Mouse (Mus musculus): ENCODE measurements around the gene Olfr558.
A peak's percentile ranks its signal among the peaks of the same experiment; 100 is the strongest.

Gene Olfr558

DNA sequence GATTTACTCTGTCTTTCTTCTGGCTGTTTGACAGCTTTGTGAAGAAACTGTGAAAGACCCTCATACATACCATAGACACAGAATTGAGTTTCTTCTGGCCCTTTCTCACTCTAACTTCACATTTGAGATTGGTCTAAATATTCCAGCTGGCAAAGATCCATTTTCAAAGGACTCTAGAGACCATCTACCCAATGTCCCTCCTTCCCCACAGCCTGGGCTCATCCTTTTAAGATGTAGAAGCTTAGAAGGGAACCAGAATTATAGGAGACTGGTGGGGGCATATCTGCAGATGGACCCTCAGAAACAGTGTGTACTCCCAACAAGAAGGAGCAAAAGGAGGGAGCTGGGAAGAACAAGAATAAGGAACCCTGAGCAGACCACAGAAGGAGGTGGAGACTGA is at the start of gene Olfr558:
Olfr558 (plus strand) TSS at position 301 of the 400 bp plus-strand sequence.
- no peak for DNase-seq

DNA sequence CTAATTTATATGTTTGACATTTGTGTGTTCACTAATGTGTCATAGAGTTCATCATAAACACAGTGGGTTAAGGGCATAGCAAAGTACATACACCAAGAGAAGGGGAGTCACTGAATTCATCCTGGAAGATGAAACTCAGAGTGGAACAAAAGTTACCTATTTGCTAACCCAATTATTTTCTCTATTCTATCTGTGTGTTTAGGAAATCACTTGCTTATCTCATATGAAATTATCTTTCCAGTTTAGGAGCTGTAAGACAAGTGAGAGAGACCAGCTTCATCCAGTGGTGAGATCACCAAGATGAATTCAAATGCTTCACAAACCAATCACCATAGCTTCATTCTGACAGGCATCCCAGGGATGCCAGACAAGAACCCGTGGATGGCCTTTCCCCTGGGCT is 43.5 kb upstream of the Olfr558 start, which contains the start of gene Olfr555:
Olfr555 (plus strand) TSS at position 301 of the 400 bp plus-strand sequence.
- DNase-seq: no peak

DNA sequence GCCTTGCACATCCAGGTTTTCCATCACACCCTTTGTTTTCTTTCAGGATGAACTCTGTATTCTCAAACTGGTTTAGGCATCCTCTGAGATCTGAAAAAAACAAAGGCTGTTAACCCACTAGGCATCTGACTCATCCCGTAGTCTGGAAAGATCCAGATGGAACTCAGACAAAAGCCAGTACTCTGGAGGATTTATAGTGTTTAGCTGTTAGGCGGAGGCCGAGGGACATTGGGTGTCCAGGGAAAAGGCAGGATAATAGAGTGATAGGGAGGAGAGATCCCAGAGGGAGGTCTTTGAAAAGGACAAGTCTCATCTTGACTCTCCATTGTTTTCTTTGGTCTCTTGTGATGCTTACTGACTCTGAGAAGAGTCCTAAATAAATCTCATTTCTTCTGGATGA is 37.4 kb upstream of the Olfr558 start, which contains the start of gene Olfr556:
Olfr556 (plus strand) TSS at position 301 of the 400 bp plus-strand sequence.
- DNase-seq: no peak

DNA sequence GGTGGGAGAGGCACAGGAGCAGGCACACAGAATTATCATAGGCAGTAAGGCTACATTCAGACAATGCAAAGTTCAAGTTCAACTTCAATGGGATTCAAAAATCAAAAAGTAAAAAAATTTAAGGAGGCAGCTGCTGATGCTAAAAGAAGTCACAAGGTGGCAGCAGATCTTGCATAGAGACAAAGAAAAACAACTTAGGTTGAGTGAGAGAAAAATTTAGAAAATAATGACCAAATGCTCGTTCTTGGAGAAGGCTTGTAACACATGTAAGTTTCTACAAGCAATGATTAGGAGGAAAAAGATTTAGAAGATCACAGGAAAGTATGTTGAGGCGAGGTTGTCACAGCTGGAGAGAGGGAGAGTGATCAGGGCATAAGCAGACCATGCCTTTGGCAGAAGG is 36.6 kb upstream of the Olfr558 start:
- no peak for DNase-seq

DNA sequence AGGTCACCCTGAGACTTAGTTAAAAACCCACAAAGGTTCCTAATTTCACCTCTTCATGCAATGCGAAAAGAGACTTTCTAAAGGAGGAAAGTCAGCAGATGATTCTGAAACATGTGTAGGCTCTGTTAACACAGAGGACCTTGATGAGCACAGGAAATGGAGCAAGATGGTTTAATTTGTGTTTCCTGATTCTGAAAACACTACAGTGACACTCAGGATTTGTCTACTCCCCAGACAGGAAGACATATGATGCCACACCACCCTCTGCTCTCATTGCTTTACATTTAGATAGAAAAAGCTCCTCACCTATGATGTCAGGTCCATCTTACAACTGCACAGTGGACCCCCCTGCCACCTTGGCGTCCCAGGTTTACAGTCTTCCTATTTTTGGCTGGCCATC is 25.8 kb upstream of the Olfr558 start:
- no peak for DNase-seq

DNA sequence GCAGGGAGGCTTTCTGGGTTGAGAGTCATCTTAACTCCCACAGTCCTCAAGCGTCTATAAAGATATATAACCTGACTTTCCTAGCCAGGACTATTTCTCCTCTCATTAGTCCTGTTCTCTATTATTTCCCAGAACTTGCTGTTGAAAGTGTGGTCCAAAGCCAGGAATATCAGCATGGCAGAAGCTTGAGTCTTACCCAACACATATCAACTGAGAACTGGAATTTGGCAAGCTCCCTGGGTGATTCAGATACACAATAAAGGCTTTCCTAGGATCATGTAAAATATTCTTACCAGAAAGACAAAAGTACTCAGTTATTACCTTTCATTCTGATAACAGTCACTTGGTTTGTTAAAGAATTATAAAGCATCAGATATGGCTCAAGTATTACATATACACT is 20.1 kb upstream of the Olfr558 start:
- no peak for DNase-seq

DNA sequence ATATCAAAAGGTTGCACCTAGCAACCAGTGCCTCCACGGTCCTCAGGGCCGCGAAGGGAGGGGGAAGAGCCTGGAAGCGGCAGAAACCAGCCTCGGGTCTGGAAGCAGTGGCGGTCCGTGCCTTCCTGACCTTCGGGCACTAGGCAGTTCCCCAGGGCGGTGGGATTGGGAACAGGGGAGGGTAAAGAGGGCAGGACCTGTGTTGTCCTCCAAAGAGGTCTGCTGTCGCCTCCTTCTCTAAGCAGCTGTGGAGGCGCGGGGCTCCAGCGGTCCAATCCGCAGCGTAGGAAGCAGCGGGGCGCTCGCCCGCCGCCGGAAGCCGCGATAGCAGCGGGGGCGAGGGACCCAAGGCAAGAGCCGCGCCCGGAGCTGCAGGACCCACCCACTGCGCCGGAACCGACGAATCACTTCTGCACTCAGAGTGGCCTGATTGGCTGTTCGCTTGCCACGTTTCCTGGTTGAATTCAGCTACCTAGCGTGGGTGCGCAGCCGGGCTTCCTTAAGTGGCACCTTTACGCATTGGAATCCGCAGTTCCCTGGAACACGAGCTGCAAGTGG is 15.0 kb upstream of the Olfr558 start, which contains the start of gene Trim68:
Trim68 (minus strand) TSS at position 384 of the 558 bp plus-strand sequence.
- DNase-seq: peak; percentile 85

DNA sequence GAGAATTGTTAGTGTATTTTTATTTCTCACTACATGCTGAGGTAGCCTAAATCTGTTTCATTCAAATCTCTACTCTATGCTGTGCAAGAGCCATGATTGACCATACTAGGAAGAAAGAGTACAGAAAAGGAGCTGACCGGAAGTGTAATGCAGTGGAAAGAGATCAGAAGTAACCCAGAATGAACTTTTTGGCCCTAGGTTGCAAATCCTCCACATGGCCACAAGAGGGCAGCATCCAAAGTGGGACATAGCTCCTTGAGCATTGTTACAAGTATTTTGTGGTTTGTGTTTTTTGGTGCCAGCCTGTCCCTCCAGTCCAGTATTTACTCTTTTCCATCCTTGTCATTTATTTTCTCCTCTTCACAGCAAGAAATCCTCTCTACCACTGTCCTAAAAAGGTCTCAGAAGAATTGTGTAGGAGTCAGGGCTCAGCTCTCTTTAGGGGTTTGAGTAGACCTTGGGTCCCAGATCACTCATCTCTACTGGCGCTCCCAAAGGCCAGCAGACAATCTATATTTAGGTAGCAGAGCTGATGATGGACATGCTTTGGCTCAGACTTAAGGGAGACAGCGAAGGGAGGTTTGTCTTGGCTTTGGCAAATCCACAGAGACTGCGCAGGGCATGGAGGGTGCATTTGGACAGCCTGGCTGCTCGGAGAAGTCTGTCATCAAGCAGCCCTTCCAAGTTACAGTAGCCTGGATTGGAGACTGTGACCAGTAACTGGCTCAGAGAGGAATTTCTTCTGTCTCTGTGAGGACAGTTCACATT is 6.5 kb upstream of the Olfr558 start, which contains the start of gene Olfr557:
Olfr557 (plus strand) TSS at position 553 of the 768 bp plus-strand sequence.
- peak; percentile 12 for DNase-seq

DNA sequence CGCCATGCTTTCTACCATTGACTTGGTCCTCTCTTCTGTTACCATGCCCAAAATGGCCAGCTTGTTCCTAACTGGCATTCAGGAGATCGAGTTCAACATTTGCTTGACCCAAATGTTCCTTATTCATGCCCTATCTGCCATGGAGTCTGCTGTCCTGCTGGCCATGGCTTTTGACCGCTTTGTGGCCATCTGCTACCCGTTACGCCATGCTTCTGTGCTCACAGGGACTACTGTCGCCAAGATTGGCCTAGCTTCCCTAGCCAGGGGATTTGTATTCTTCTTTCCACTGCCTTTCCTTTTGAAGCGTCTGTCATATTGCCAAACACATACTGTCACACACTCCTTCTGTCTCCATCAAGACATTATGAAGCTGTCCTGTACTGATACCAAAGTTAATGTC is 3.6 kb upstream of the Olfr558 start:
- DNase-seq: no peak

DNA sequence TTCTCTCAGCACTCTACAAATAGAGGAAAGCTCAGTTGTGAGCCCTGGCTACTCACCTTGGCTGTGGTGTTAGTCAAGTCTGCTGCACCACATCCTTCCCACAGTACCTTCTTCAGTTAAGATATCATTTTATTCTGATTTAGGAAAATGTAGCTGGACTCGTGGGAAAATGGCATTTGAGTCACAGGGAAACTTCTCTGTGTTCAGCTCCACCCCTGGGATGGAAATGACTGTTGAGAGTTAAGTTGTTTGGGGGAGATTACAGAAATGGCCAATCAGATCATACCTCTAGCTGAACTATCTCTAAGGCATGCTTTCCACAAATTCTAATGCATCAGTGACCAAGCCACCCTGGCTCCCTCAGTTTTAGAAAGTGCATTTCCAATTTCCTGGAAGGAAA is 17.0 kb downstream of the Olfr558 start, which contains the start of gene Olfr33:
Olfr33 (minus strand) TSS at position 101 of the 400 bp plus-strand sequence.
- no peak for DNase-seq

DNA sequence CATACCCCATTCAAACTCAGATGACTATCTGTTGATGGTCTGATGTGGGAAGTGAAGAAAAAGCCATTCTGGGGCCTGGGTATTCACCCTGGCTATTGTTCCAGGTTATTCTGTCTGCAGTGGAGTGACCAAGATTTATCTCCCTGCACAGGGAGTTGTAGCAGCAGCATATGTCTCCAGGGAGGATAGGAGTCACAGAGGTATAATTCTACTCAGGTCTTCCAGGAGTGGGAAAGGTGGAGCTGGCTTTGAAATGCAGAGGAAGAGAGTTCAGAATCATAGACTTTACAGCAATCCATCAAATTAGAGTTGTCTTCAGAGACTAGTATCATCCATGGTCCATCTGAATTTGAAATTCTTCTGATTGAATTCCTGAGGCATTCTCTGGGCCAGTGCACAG is 25.4 kb downstream of the Olfr558 start, which contains the start of gene Olfr559:
Olfr559 (minus strand) TSS at position 101 of the 400 bp plus-strand sequence.
- DNase-seq: no peak

DNA sequence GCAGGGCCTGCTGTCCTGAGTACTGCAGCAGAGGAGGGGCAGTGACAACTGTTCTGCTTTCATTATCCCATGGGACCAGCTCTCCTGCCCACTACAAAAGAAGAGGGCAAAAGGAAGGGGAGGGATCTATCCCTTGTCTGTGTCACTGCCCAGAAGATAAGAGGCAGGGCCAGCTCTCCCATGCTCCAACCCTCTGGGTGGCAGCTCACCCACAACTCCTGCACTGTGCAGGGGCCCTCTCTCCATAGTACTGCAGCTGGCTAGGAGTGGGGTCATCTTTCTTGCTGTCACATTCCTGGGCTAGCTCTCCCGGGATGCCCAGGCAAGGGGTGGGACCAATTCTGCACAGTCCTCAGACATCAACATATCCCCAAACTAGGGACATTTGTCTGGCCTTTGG is 31.8 kb downstream of the Olfr558 start:
- DNase-seq: no peak

DNA sequence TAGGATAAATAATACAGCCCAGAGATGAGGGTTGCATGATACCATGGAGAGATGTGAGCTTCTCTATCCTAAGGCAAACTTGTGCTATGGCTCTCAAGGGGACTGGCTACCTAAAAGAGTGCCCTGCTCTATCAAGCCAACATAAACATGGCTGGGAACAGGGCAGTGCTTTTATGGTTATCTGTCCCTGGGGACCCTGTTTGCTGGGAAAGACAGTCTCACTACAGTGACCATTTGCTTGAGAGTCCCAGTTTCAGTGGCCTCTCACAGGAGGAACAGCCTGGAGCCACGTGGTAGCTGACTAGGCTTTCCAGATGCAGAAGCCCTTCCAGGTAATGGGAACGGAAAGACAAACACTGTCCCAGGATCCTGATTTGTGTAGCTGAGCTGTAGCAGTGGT is 35.7 kb downstream of the Olfr558 start:
- no peak for DNase-seq

DNA sequence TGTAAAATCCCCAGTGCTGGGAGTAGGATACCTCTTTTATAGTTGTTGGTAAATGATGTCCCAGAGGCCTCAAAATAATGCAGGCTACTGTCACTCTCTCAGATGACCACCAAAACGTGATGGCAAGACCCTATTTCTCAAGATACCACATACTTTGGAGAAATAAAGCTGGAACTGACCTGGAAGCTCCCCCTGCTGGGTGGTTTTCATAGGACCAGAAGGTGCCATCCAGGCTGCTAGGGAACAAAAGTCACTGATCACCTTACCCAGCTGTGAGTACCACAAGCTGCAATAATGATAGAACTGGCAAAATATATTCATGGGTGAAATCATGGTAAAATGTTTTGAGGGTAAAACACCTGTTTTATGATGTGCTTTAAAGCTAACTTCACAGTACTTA is 50.1 kb downstream of the Olfr558 start:
- no peak for DNase-seq

DNA sequence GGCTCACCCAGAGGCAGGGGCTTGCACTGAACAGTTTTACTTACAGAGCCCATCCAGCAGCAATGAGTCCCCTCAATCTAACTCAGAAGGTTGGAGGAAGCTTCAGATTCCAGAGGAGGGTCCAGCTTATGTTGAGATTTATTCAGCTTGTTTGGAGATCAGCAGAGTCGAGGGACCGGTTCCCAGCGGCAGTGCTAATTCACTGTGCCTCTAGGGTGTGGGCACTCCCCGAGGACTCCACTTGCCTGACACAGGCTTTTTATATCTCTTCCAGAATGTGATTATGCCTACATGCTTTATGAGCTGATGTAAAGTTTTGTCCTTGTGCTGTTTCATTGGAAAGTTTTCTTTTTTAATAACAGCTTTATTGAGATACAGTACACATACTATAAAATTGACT is 57.3 kb downstream of the Olfr558 start, which contains the start of the genes Olfr560 and Olfr78:
Olfr560 (minus strand) TSS at position 101 of the 400 bp plus-strand sequence.
Olfr78 (minus strand) TSS at position 206 of the 400 bp plus-strand sequence.
- DNase-seq: no peak

All from liver (tissue).